Mouse (Mus musculus) intestine, embryonic 16.5 days (tissue): Measurements from ENCODE around the gene Atp9a. TPM values are rescaled to one million over a fixed set of nuclear protein-coding genes. Genes with fewer than 3 reads are reported as not detected.

Experiments
- ATAC-seq: fragments of 200-750 bp; cut with Nextera tagmentation; 2 replicates; pipeline ENCODE4 v1.8.0; 2017; ENCODE audit warnings: moderate TSS enrichment, moderate library complexity
- H3K27ac ChIP-seq: fragments of 300-500 bp; sonication (generic); 2 replicates; pipeline ENCODE4 v1.5.1; 2014; ENCODE audit warnings: mild to moderate bottlenecking, low read length
- H3K27me3 ChIP-seq: fragments of 300-500 bp; sonication (generic); replicated peaks from 2 replicates; pipeline ENCODE4 v1.6.1; 2014; ENCODE audit warnings: low read length, control low read depth, mixed read lengths; ENCODE audit not compliant: control insufficient read depth, insufficient read depth
- H3K36me3 ChIP-seq: fragments of 300-500 bp; sonication (generic); 2 replicates; pipeline ENCODE4 v1.6.1; 2014; ENCODE audit warnings: low read length, control low read depth; ENCODE audit not compliant: control insufficient read depth, insufficient read depth
- H3K4me1 ChIP-seq: fragments of 300-500 bp; sonication (generic); 2 replicates; pipeline ENCODE4 v1.6.1; 2014; ENCODE audit warnings: low read length, control low read depth, mixed read lengths; ENCODE audit not compliant: control insufficient read depth, insufficient read depth
- H3K4me2 ChIP-seq: fragments of 300-500 bp; sonication (generic); 2 replicates; pipeline ENCODE4 v1.6.1; 2014; ENCODE audit warnings: low read depth, low read length, control low read depth
- H3K4me3 ChIP-seq: fragments of 300-500 bp; sonication (generic); 2 replicates; pipeline ENCODE4 v1.5.1; 2014; ENCODE audit warnings: mild to moderate bottlenecking, low read length
- H3K9ac ChIP-seq: fragments of 300-500 bp; sonication (generic); 2 replicates; pipeline ENCODE4 v1.6.1; 2014; ENCODE audit warnings: low read depth, low read length
- H3K9me3 ChIP-seq: fragments of 300-500 bp; sonication (generic); 2 replicates; pipeline ENCODE4 v1.6.1; 2016; ENCODE audit warnings: low read length, control low read depth; ENCODE audit not compliant: control insufficient read depth
- WGBS: fragments of 180-500 bp; shearing (Covaris S2); extraction: QIAGEN DNeasy Blood & Tissue Kit; methylation state at CpG from one replicate; pipeline ENCODE4 v1.1.7; 2014; 5-methylcytosine and 5-hydroxymethylcytosine counted together
- polyA plus RNA-seq: library from polyadenylated mRNA; unstranded; fragments of >200 nt; fragmentation: Nextera tagmentation; extraction: Ambion mirVana; gene quantifications from 2 replicates; pipeline ENCODE4 v1.2.1, GENCODE M21; 2015

Gene Atp9a
- polyA plus RNA-seq, 1 experiment from 2014 or later, result 24.9 TPM

DNA sequence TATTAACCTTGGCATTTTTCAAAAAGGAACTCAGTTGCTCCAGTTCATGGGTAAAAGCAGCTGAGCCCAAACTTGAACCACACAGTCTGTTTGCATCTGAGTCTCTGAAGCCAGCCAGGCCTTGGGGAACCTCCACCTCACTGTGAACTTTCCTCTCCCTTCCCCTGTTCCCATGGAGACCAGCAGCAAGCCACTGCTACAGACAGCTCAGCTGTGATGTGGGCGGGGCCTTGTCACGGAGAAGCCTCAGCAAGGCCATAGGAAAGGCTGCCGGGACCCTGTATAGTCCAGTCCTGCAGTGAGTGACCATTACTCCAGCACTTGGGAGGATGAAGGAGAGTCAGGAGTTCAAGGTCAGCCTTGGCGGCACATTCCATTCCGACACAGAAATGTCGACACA is 16.2 kb downstream of the Atp9a start:
- H3K27ac ChIP-seq, result no peak overlapping the region
- no peaks in the 10 kb centered on the region for H3K27me3 ChIP-seq
- 46% methylated on average over 6 of the region's 6 CpGs for WGBS
- ATAC-seq, result peak; percentile 78
- H3K4me2 ChIP-seq, result 0 out of 2 replicates have a peak overlapping the region, but pooled peaks have one; percentile 3
- peaks cover 9% of the 10 kb centered on the region; the same call in 1 of the 2 replicates for H3K4me1 ChIP-seq
- peaks cover 3% of the 10 kb centered on the region; the same call in 1 of the 2 replicates for H3K9me3 ChIP-seq
- no peaks in the 10 kb centered on the region for H3K36me3 ChIP-seq
- H3K4me3 ChIP-seq, result no peak overlapping the region
- no peak overlapping the region for H3K9ac ChIP-seq

DNA sequence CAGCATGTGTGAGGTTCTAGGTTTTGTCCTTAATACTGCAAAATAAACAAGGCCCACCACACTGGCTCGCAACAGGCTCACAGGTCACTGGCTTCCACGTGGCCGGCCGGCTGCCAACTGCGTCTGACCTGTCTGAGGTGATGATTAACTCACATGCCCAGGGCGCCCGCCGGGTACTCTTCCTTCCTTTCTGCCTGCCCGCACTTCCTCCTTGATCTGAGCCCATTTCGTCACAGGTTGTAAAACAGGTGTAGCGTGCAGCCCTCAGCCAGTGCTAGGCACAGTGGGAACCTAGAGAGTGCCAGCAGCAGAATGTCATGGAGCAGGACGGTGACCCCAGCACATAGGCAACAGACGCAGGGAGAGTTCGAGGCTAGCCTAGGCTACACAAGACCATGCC is 20.9 kb downstream of the Atp9a start:
- no peak overlapping the region for H3K9ac ChIP-seq
- WGBS, result 65% methylated on average over 14 of the region's 14 CpGs
- peaks cover 3% of the 10 kb centered on the region; the same call in 1 of the 2 replicates for H3K9me3 ChIP-seq
- no peaks in the 10 kb centered on the region for H3K36me3 ChIP-seq
- ATAC-seq, result peak; percentile 92
- H3K4me1 ChIP-seq, result 0 out of 2 replicates have a peak, but pooled peaks cover 3% of the 10 kb centered on the region
- H3K27me3 ChIP-seq, result no peaks in the 10 kb centered on the region
- H3K4me3 ChIP-seq, result no peak overlapping the region
- no peak overlapping the region for H3K4me2 ChIP-seq
- peak overlapping the region; percentile 20; the same call in 1 of the 2 replicates for H3K27ac ChIP-seq

DNA sequence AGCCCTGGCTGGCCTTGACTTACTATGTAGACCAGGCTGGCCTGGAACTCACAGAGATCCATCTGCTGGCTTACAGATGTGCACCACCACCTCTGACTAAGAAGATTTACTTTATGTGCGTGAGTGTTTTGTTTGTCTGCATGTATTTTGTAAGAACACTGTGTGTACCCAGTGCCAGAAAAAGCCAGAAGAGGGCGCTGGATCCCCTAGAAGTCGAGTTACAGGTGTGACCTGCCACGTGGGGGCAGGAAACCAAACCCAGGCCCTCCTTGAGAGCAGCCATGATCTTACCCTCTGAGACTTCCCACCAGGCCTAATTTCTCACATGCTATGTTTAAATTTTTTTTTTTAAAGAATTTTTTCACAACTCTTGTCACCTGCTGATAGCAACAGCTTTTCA is 22.5 kb downstream of the Atp9a start:
- H3K4me3 ChIP-seq, result no peak overlapping the region
- no peak for ATAC-seq
- H3K27me3 ChIP-seq, result no peaks in the 10 kb centered on the region
- WGBS, result 71% methylated on average over 4 of the region's 4 CpGs
- no peak overlapping the region for H3K9ac ChIP-seq
- H3K9me3 ChIP-seq, result peaks cover 3% of the 10 kb centered on the region; the same call in 1 of the 2 replicates
- H3K4me2 ChIP-seq, result no peak overlapping the region
- H3K4me1 ChIP-seq, result 0 out of 2 replicates have a peak, but pooled peaks cover 3% of the 10 kb centered on the region
- H3K36me3 ChIP-seq, result no peaks in the 10 kb centered on the region
- no peak overlapping the region for H3K27ac ChIP-seq

DNA sequence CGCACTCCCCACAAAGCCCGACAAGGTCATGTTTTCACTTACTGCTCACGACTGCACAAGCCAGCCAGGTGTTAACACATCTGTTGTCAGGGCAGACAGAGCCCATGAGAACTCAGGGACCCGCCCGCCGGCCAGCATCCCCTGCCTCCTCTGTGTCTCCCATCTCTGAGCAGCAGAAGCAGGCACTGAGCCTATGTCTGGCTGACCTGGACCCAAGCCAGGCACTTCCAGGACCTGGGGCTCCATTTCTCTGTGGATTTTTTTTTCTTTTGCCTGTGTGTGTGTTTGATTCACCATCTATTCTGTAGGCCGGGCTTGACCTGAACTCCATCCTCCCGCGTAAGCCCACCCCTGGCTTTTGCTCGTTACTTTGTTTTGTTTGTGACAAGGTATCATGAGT is 23.5 kb downstream of the Atp9a start:
- H3K4me3 ChIP-seq, result no peak overlapping the region
- H3K4me2 ChIP-seq, result no peak overlapping the region
- ATAC-seq, result no peak
- H3K36me3 ChIP-seq, result no peaks in the 10 kb centered on the region
- H3K27ac ChIP-seq, result no peak overlapping the region
- no peak overlapping the region for H3K9ac ChIP-seq
- no peaks in the 10 kb centered on the region for H3K27me3 ChIP-seq
- H3K4me1 ChIP-seq, result 0 out of 2 replicates have a peak, but pooled peaks cover 3% of the 10 kb centered on the region
- 59% methylated on average over 10 of the region's 10 CpGs for WGBS
- peaks cover 3% of the 10 kb centered on the region; the same call in 1 of the 2 replicates for H3K9me3 ChIP-seq

DNA sequence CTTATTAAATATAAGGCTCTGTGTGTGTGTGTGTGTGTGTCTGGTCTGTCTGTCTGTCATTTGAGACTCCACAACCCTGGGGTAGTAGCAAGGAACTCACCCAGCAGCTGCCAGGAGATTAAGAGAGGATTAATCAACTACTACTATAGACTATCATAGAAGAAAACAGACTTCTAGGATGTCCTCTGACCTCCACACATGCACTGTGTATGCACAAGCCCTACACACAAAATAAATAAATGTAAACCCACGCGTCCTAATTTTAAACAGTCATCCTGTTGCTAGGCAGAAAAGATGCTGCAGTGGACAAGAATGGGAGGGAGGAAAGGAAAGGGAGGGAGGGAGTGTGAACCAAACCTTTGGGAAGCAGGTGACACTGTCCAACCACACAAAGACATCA is 23.9 kb downstream of the Atp9a start:
- H3K36me3 ChIP-seq, result no peaks in the 10 kb centered on the region
- no peak overlapping the region for H3K9ac ChIP-seq
- H3K9me3 ChIP-seq, result peaks cover 3% of the 10 kb centered on the region; the same call in 1 of the 2 replicates
- H3K4me3 ChIP-seq, result no peak overlapping the region
- no peak overlapping the region for H3K27ac ChIP-seq
- ATAC-seq, result no peak
- H3K27me3 ChIP-seq, result no peaks in the 10 kb centered on the region
- WGBS, result 42% methylated on average over 2 of the region's 2 CpGs
- 0 out of 2 replicates have a peak, but pooled peaks cover 3% of the 10 kb centered on the region for H3K4me1 ChIP-seq
- H3K4me2 ChIP-seq, result no peak overlapping the region

DNA sequence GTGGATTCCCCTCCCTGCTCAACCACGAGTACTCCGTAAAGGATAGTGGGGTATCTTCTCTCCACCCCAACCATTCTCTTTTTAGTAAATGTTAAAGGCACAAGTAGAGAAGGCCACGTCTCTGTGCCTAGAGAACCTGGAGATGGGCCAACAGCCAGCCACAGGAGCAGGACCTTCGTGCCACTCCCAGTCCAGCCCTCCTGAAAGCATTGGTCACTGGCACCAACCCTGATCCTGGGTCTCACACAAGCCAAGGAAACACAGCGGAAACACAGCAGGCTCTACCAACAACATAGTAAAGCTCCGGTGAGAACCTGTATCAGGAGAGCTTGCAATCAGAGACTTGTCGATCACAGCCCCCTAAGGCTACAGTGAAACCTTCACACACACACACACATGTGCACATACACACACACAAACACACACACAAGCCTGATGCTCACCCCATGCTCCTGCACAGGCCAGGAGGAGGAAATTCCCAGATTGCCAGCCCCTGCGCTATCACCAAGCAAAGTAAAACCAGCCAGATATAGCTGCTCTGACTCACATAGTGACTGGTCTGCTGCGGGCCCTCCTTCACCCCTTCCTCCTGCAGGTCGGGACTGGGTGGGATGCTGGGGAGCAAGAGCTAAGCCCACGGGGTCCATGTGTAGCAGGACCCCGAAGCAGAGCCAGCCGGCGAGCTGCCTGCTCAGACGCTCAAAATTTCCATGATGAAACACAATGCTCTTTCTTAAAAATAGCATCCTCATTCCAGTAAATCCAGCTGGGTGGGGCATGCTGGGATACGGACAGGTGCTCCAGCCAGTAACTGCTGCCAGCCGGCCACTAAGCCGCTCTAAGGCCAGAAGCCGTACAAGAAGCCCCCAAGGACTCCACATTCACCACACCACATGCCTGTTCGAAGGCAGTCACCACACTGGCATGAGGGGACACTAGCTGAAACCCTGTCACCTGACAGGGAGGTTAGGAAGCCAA is 29.7 kb downstream of the Atp9a start:
- Histone ChIP-seq H3K9ac (no peak overlapping the region), H3K4me2 (no peak overlapping the region), H3K27ac (no peak overlapping the region), H3K9me3 (no peaks in the 10 kb centered on the region), H3K4me1 (no peaks in the 10 kb centered on the region), H3K27me3 (no peaks in the 10 kb centered on the region), H3K36me3 (0 out of 2 replicates have a peak, but pooled peaks cover 2% of the 10 kb centered on the region), H3K4me3 (no peak overlapping the region)
- WGBS, result 79% methylated on average over 20 of the region's 20 CpGs
- ATAC-seq, result no peak

DNA sequence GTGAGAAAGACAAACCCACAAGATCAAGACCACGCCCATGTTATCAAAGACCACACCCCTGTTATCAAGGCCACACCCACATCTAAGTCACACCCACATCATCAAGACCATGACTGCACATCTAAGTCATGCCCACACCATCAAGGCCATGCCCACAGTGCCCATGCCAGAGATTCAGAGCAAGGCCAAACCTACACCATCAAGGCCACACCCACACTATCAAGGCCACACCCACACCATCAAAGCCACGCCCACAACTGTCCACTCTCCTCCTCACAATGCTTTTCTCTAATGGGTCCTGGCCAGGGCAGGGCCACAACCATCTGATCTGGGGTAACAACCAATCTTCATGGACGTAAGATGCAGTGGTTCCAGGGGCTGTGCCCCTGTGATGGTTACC is 31.2 kb downstream of the Atp9a start:
- 82% methylated on average over 3 of the region's 3 CpGs for WGBS
- Histone ChIP-seq H3K36me3 (peaks cover 2% of the 10 kb centered on the region; the same call in 1 of the 2 replicates), H3K27ac (no peak overlapping the region), H3K9ac (no peak overlapping the region), H3K9me3 (no peaks in the 10 kb centered on the region), H3K27me3 (no peaks in the 10 kb centered on the region), H3K4me1 (no peaks in the 10 kb centered on the region), H3K4me3 (no peak overlapping the region), H3K4me2 (no peak overlapping the region)
- ATAC-seq, result no peak

DNA sequence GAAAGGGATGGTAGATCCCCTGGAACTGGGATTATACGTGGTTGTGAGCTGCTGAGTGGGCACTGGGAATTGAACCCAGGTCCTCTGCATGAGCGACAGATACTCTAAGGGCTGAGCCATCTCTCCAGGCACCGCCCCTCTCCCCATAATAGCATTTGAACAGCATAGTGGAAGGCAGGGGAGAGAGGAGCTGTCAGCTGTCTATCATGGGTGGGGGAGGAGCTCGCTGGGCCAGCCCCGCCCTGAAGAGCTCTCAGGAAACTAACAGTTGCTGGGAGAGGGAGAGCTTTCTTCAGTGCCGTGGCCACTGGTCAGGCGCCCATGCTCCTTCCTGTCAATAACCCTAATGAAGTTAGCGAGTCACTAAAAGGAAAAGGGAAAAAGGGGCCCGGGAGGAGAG is 34.4 kb downstream of the Atp9a start:
- no peaks in the 10 kb centered on the region for H3K27me3 ChIP-seq
- no peak overlapping the region for H3K27ac ChIP-seq
- no peak overlapping the region for H3K4me3 ChIP-seq
- WGBS, result 54% methylated on average over 9 of the region's 9 CpGs
- H3K4me2 ChIP-seq, result no peak overlapping the region
- H3K9me3 ChIP-seq, result no peaks in the 10 kb centered on the region
- ATAC-seq, result no peak
- H3K9ac ChIP-seq, result no peak overlapping the region
- H3K36me3 ChIP-seq, result peaks cover 2% of the 10 kb centered on the region; the same call in 1 of the 2 replicates
- H3K4me1 ChIP-seq, result no peaks in the 10 kb centered on the region

DNA sequence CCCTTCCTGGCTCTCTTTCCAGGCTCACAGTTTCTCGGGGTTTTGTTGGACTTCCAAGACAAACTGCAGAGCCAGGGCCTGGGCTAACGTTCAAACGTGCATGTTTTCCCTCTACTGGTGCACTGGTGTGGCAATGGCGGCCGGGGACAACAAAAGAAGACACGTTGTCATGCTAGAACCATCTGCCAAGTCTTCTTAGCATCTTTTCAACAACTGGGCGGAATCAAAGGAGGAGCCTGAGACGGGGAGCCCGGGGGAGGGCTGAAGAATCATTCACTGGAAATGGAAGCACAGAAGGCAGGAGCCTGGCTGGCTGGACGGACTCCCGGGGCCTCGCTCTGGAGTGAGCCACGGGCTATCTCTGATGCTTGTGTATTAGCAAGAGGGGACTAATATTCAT is 39.9 kb downstream of the Atp9a start:
- H3K36me3 ChIP-seq, result no peaks in the 10 kb centered on the region; the same call in 1 of the 2 replicates
- no peaks in the 10 kb centered on the region for H3K4me1 ChIP-seq
- H3K27ac ChIP-seq, result no peak overlapping the region
- no peak overlapping the region for H3K4me2 ChIP-seq
- H3K27me3 ChIP-seq, result no peaks in the 10 kb centered on the region
- WGBS, result 57% methylated on average over 13 of the region's 13 CpGs
- ATAC-seq, result no peak
- no peak overlapping the region for H3K9ac ChIP-seq
- H3K9me3 ChIP-seq, result no peaks in the 10 kb centered on the region
- H3K4me3 ChIP-seq, result no peak overlapping the region
